Mouse (Mus musculus) liver, embryonic 16.5 days (tissue): ENCODE data around the gene Rbms3. TPM values are rescaled to one million over a fixed set of nuclear protein-coding genes. Genes with fewer than 3 reads are reported as not detected.

Experiments used
- ATAC-seq: fragments of 200-750 bp; cut with Nextera tagmentation; 2 replicates; pipeline ENCODE4 v1.8.0; 2017; ENCODE audit warnings: low read depth, mild to moderate bottlenecking, moderate number of reproducible peaks, moderate library complexity
- H3K27ac ChIP-seq: fragments of 300-500 bp; sonication (generic); 2 replicates; pipeline ENCODE4 v1.5.1; 2014; ENCODE audit warnings: mild to moderate bottlenecking, low read length
- H3K27me3 ChIP-seq: fragments of 300-500 bp; sonication (generic); 2 replicates; pipeline ENCODE4 v1.6.1; 2014; ENCODE audit warnings: low read depth, low read length, mixed read lengths; ENCODE audit not compliant: control insufficient read depth, insufficient read depth
- H3K36me3 ChIP-seq: fragments of 300-500 bp; sonication (generic); 2 replicates; pipeline ENCODE4 v1.6.1; 2014; ENCODE audit warnings: mild to moderate bottlenecking; ENCODE audit not compliant: control insufficient read depth, insufficient read depth
- H3K4me1 ChIP-seq: fragments of 300-500 bp; sonication (generic); 2 replicates; pipeline ENCODE4 v1.6.1; 2014; ENCODE audit warnings: low read depth, low read length, mixed read lengths; ENCODE audit not compliant: control insufficient read depth
- H3K4me2 ChIP-seq: fragments of 300-500 bp; sonication (generic); 2 replicates; pipeline ENCODE4 v1.6.1; 2014; ENCODE audit warnings: low read depth, low read length, mixed read lengths
- H3K4me3 ChIP-seq: fragments of 300-500 bp; sonication (generic); 2 replicates; pipeline ENCODE4 v1.5.1; 2014; ENCODE audit warnings: low read depth, mild to moderate bottlenecking, low read length
- H3K9ac ChIP-seq: fragments of 300-500 bp; sonication (generic); 2 replicates; pipeline ENCODE4 v1.6.1; 2014; ENCODE audit warnings: low read depth, low read length
- H3K9me3 ChIP-seq: fragments of 300-500 bp; sonication (generic); replicated peaks from 2 replicates; pipeline ENCODE4 v1.6.1; 2016; ENCODE audit warnings: low read length; ENCODE audit not compliant: control insufficient read depth
- WGBS: fragments of 180-500 bp; shearing (Covaris S2); extraction: QIAGEN DNeasy Blood & Tissue Kit; methylation state at CpG from one replicate; pipeline ENCODE4 v1.1.7; 2014; ENCODE audit not compliant: insufficient replicate concordance; 5-methylcytosine and 5-hydroxymethylcytosine counted together
- polyA plus RNA-seq: library from polyadenylated mRNA; unstranded; fragments of >200 nt; fragmentation: Nextera tagmentation; extraction: Ambion mirVana; gene quantifications from 2 replicates; pipeline ENCODE4 v1.2.1, GENCODE M21; 2015

Gene Rbms3
- polyA plus RNA-seq = 3.2 and 3.5 TPM in 2 replicates

DNA sequence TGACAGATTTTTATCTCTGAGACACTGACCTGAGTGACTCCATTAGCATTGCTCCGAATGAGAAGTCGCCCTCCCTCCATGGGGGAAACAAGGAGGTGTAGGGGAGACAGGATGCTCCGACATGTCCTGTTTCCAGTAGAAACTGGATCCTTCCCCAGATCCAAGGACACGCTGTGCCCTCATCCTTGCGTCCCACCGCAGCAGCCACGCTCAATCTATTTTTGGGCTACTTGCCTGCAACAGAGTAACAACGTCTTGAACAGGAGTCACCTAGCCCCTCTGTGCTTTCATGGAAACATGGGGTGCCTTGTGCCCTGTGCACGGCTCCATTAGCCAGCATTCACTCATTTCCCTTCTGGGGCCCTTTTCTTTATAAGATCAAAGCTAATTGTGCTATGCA, at the start of gene Rbms3:
Gene Rbms3, minus strand, starts transcription at position 143 of the 400 bp plus-strand sequence.
- Histone ChIP-seq H3K9me3 (no peaks in the 10 kb centered on the region), H3K4me2 (no peak within 1 kb of the TSS), H3K36me3 (no peaks in the 10 kb centered on the region), H3K4me3 (no peak within 1 kb of the TSS), H3K4me1 (no peaks in the 10 kb centered on the region), H3K9ac (no peak within 1 kb of the TSS), H3K27me3 (no peaks in the 10 kb centered on the region), H3K27ac (no peak within 1 kb of the TSS)
- 71% methylated on average over 9 of the region's 9 CpGs for WGBS
- ATAC-seq = no peak

DNA sequence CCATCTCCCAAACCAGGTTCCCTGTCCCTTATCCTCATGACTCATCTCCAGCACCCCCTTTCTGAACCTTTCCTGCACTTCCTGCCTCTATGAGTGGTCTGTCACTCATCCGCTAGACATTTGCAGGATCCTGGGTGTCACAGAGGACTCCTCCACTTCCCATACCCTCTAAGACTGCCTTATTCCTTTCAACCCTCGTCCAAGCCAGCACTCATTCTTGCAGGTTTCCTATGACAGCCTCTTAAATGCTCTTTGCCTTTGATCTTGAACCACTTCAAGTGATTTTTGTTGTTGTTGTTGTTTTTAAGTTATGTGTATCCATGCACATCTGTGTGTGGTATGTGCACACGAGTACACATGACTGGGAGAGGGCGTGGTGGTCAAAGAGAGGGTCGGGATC, 43.6 kb upstream of the Rbms3 start:
- H3K9ac ChIP-seq = no peak overlapping the region
- 50% methylated on average over 5 of the region's 5 CpGs for WGBS

DNA sequence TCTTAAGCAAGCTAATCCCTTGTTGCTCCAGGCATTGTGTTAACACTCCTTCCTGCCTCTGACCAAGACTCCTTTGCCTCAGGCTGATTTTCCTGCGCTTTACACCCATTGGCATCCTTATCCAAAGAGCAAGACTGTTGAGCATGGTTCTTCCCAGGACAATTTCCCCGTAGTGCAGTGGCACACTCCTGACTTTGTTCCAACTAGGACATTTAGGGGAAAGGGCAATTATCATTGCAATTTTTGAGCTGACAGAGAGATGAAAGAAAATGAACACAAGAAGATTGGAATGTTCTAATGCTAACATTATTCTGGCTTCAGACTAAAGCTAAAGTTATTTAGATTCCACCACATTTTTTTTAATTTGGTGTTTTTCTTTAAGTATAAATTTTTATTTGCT, 24.9 kb upstream of the Rbms3 start:
- H3K36me3 ChIP-seq = no peaks in the 10 kb centered on the region
- 59% methylated on average over 2 of the region's 2 CpGs for WGBS
- H3K27ac ChIP-seq = no peak overlapping the region
- no peaks in the 10 kb centered on the region for H3K9me3 ChIP-seq
- no peak overlapping the region for H3K4me2 ChIP-seq
- H3K27me3 ChIP-seq = no peaks in the 10 kb centered on the region
- ATAC-seq = no peak
- H3K4me3 ChIP-seq = no peak overlapping the region
- no peak overlapping the region for H3K9ac ChIP-seq
- no peaks in the 10 kb centered on the region for H3K4me1 ChIP-seq

More for the DNA sequence above, 43.6 kb upstream of the Rbms3 start:
- Histone ChIP-seq H3K9me3 (no peaks in the 10 kb centered on the region), H3K4me1 (no peaks in the 10 kb centered on the region), H3K27me3 (no peaks in the 10 kb centered on the region), H3K36me3 (no peaks in the 10 kb centered on the region), H3K4me2 (no peak overlapping the region), H3K4me3 (no peak overlapping the region), H3K27ac (no peak overlapping the region)
- ATAC-seq = no peak

DNA sequence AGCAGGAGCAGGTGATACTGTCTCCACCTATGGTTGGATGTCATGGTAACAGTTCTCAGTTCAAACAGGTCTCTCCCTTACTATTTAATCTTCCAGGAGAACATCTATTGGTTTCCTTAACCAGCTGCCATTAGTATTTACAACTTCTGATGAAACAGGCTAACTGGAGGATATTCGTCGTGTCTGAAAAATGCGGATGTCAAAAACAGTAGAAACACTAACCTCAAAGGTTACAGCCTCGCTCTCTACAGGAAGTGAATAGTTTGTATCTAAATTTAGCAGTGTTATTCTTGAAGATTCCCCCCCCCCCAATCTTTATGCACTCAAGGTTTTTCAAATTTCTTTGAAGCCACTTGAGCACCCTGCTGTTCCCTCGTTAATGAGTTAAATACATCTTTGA, 23.9 kb upstream of the Rbms3 start:
- Histone ChIP-seq H3K4me1 (no peaks in the 10 kb centered on the region), H3K9me3 (no peaks in the 10 kb centered on the region), H3K9ac (no peak overlapping the region), H3K4me2 (no peak overlapping the region), H3K4me3 (no peak overlapping the region), H3K27me3 (no peaks in the 10 kb centered on the region), H3K36me3 (no peaks in the 10 kb centered on the region), H3K27ac (no peak overlapping the region)
- ATAC-seq = no peak
- WGBS = 19% methylated on average over 5 of the region's 5 CpGs

DNA sequence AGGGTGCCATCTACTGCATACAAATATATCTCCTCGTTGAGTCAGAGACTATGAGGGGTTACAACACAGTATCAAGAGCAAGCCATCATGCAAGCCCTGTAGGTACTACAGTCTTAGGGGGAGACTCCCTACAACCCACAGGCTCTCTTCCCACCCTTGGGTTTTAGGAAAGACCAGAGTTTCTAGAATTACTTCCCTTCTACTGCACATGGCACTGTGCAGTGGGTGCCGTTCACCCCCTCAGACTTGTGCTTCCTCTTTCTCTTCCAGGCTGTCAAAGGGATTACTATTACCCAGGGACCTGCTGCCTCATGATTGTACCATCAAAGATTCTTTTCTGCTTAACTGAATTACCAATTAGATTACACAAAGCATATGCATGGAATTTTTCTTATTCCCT, 16.4 kb upstream of the Rbms3 start:
- no peak overlapping the region for H3K27ac ChIP-seq
- 49% methylated on average over 2 of the region's 2 CpGs for WGBS
- H3K4me3 ChIP-seq = no peak overlapping the region
- no peaks in the 10 kb centered on the region for H3K27me3 ChIP-seq
- no peaks in the 10 kb centered on the region for H3K4me1 ChIP-seq
- H3K9me3 ChIP-seq = no peaks in the 10 kb centered on the region
- no peak for ATAC-seq
- no peaks in the 10 kb centered on the region for H3K36me3 ChIP-seq
- H3K9ac ChIP-seq = no peak overlapping the region
- no peak overlapping the region for H3K4me2 ChIP-seq

DNA sequence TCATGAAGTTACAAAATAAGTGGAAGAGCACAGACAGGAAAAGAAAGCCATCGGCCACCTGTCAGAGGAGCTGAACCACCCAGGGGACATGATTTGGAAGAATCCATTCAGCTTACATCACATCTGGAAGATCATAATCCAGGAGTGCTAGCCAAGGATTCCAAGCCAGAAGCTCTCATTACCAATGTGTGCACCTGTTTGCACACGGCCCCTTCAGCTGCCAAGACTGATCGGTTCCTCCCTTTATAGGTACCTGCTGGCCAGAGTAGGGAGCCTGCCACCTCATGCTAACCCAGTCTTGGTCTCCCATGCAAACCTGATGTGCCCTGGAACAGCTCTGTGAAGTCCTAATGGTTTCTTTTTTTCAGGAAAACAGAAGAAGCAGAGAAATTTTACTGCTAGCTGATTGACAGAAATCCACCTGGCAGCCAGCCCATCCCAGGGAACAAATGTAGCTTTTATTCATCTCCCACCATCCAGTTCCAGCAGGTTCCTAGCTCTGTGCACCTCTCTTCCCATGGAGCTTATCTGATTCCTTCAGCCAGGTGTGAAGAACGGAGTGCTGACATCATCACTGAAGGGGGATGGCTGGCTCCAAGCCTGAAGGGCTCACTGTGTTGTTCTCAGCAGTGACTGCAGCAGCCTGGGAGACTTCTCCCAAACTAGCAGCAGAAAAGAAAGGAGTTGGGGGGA, 11.5 kb upstream of the Rbms3 start:
- no peak overlapping the region for H3K4me2 ChIP-seq
- 77% methylated on average over 4 of the region's 4 CpGs for WGBS
- no peak overlapping the region for H3K4me3 ChIP-seq
- H3K36me3 ChIP-seq = no peaks in the 10 kb centered on the region
- H3K27me3 ChIP-seq = no peaks in the 10 kb centered on the region
- H3K9me3 ChIP-seq = no peaks in the 10 kb centered on the region
- H3K27ac ChIP-seq = no peak overlapping the region
- H3K4me1 ChIP-seq = no peaks in the 10 kb centered on the region
- no peak overlapping the region for H3K9ac ChIP-seq
- no peak for ATAC-seq

DNA sequence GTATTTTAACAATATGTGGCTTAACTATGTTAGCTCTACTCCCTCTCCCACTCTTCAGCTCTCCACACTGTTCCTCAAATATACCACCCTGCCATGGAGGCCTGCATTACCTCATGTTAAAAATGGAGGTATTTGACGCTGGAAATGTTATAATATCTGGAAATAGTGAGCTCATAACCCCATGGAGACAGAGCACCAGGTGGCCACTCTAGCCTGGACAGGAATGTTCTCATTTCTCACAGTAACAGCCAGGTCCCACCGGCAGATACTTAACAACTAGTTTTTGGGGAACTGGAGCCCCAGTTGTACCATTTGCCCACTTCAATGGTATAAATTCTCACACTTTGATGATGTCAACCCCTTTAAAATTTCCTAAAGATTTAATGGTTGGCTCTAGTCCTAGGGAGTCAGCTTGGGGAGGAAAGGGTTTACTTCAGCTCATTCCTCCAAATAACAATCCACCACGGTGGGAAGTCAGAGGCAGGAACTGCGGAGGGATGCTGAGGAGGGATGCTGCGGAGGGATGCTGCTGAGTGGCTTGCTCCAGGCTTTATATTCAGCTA, 9.0 kb upstream of the Rbms3 start:
- Histone ChIP-seq H3K27ac (no peak overlapping the region), H3K4me3 (no peak overlapping the region), H3K36me3 (no peaks in the 10 kb centered on the region), H3K27me3 (no peaks in the 10 kb centered on the region), H3K4me2 (no peak overlapping the region), H3K4me1 (no peaks in the 10 kb centered on the region), H3K9ac (no peak overlapping the region), H3K9me3 (no peaks in the 10 kb centered on the region)
- WGBS = 59% methylated on average over 5 of the region's 5 CpGs
- ATAC-seq = no peak

DNA sequence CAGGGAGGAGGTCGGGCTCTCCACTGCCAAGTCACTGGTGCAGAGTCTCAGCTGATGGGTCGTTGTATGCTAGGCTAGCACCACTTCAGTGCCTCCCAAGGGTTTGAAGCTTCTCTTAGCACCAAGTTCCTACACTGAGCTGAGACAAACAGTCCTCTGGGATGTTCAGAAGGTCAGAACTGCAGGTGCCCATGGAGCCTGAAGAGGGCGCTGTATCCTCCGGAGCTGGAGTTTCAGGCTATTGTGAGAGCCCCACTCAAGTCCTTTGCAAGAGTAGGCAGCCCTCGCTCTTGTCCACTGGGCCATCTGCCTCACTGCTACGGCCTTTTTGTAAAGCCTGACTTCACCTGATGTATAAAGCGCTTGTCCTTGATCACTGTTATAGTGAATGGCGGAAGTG, 6.8 kb upstream of the Rbms3 start:
- ATAC-seq = no peak
- WGBS = 59% methylated on average over 8 of the region's 8 CpGs
- no peak overlapping the region for H3K27ac ChIP-seq
- no peaks in the 10 kb centered on the region for H3K4me1 ChIP-seq
- H3K9me3 ChIP-seq = no peaks in the 10 kb centered on the region
- H3K27me3 ChIP-seq = no peaks in the 10 kb centered on the region
- no peak overlapping the region for H3K4me3 ChIP-seq
- H3K36me3 ChIP-seq = no peaks in the 10 kb centered on the region
- H3K9ac ChIP-seq = no peak overlapping the region
- no peak overlapping the region for H3K4me2 ChIP-seq

DNA sequence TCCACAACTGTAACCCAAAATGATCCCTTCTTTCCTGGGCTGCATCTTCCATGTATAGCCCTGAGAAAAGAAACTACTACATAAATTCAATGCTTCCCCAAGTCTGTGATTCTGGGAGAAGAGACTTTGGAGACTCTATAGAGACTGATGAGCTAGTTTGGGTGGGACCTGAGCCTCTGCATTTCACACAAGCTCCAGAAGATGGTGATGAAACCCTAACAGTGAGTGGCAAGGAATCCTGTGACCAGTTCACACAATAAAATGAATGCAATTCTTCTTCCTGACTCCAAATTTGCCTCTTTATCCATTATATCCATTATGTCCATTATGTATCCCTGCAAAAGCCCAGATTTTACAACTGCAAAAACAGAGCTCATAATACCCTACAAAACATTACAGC, 2.5 kb downstream of the Rbms3 start:
- Histone ChIP-seq H3K36me3 (no peaks in the 10 kb centered on the region), H3K4me3 (no peak overlapping the region), H3K27ac (no peak overlapping the region), H3K9me3 (no peaks in the 10 kb centered on the region), H3K27me3 (no peaks in the 10 kb centered on the region), H3K4me2 (no peak overlapping the region), H3K4me1 (no peaks in the 10 kb centered on the region), H3K9ac (no peak overlapping the region)
- no peak for ATAC-seq
